Mouse (Mus musculus) MEL-GATA-1-ER (cell line): Measurements from ENCODE around the gene Gif.
A peak's percentile ranks its signal among the peaks of the same experiment; 100 is the strongest.

Source experiments
- DNase-seq: peaks from one replicate; pipeline ENCODE4 v3.0.0-alpha.2; 2012; ENCODE audit warnings: low read depth; ENCODE audit errors: extremely low read depth

The Gif gene

GRCm38 (mm10) chr19:11747298-11747697 lies at the start of gene Gif:
Gene Gif (plus strand): TSS chr19:11747554.
- no peak for DNase-seq

- no peak for DNase-seq
These were observed 49.0 kb upstream of the Gif start for GRCm38 (mm10) chr19:11698342-11698741.

GRCm38 (mm10) chr19:11712451-11712850 lies 34.9 kb upstream of the Gif start:
- DNase-seq: no peak

- DNase-seq: no peak
These were observed 27.3 kb upstream of the Gif start for GRCm38 (mm10) chr19:11720071-11720470.

GRCm38 (mm10) chr19:11723870-11724269 lies 23.5 kb upstream of the Gif start:
- no peak for DNase-seq

- DNase-seq: no peak
These were observed 23.1 kb upstream of the Gif start for GRCm38 (mm10) chr19:11724275-11724674.

GRCm38 (mm10) chr19:11725915-11726314 lies 21.4 kb upstream of the Gif start:
- DNase-seq: no peak

- no peak for DNase-seq
These were observed 20.1 kb upstream of the Gif start for GRCm38 (mm10) chr19:11727304-11727703.

- DNase-seq: no peak
These were observed 17.1 kb upstream of the Gif start for GRCm38 (mm10) chr19:11730278-11730677.

- no peak for DNase-seq
These were observed 10.9 kb upstream of the Gif start for GRCm38 (mm10) chr19:11736455-11736854.

GRCm38 (mm10) chr19:11745680-11746079 lies 1.7 kb upstream of the Gif start:
- DNase-seq: no peak

- DNase-seq: no peak
These were observed 17.7 kb downstream of the Gif start for GRCm38 (mm10) chr19:11765059-11765458.

GRCm38 (mm10) chr19:11766413-11766812 lies 19.1 kb downstream of the Gif start:
- no peak for DNase-seq

GRCm38 (mm10) chr19:11768163-11768562 lies 20.8 kb downstream of the Gif start:
- DNase-seq: peak; percentile 44

- no peak for DNase-seq
These were observed 22.0 kb downstream of the Gif start for GRCm38 (mm10) chr19:11769257-11769920.

GRCm38 (mm10) chr19:11770205-11770892 lies 23.0 kb downstream of the Gif start, which contains the start of gene Mrpl16:
Gene Mrpl16 (plus strand): TSS chr19:11770391.
- DNase-seq: peak; percentile 87

GRCm38 (mm10) chr19:11777191-11777865 lies 30.0 kb downstream of the Gif start:
- DNase-seq: peak; percentile 25

GRCm38 (mm10) chr19:11785409-11786154 lies 38.2 kb downstream of the Gif start:
- DNase-seq: no peak

- DNase-seq: no peak
These were observed 40.5 kb downstream of the Gif start for GRCm38 (mm10) chr19:11787826-11788225.

GRCm38 (mm10) chr19:11788876-11789275 lies 41.5 kb downstream of the Gif start:
- DNase-seq: no peak

- DNase-seq: no peak
These were observed 44.5 kb downstream of the Gif start for GRCm38 (mm10) chr19:11791825-11792224.
